Mouse (Mus musculus) lung, postnatal 14 days (tissue): ENCODE measurements around the gene Ncdn.

Experiments used
- DNase-seq: peaks from one replicate; pipeline ENCODE4 v3.0.0; 2021

The Ncdn gene

GRCm38 (mm10) chr4:126706630-126707438 is 46.4 kb downstream of the Ncdn start:
- no peak for DNase-seq

- DNase-seq: no peak
These were observed 56.3 kb downstream of the Ncdn start for GRCm38 (mm10) chr4:126696908-126697307.
